Mouse (Mus musculus) testis, adult 2 months (tissue): ENCODE data around the gene Gnat1.

Experiments used
- CTCF ChIP-seq: fragments of 200-500 bp; IDR thresholded peaks from 2 replicates; pipeline ENCODE4 v1.5.1; 2012; ENCODE audit warnings: low read depth, mild to moderate bottlenecking, inconsistent platforms, low read length, moderate library complexity; ENCODE audit not compliant: control insufficient read depth, insufficient read depth, insufficient replicate concordance
- POLR2A ChIP-seq: fragments of 200-500 bp; IDR thresholded peaks from 2 replicates; pipeline ENCODE4 v1.6.1; 2012; ENCODE audit warnings: low read depth, mild to moderate bottlenecking, inconsistent platforms, low read length, moderate library complexity; ENCODE audit not compliant: control insufficient read depth

DNA sequence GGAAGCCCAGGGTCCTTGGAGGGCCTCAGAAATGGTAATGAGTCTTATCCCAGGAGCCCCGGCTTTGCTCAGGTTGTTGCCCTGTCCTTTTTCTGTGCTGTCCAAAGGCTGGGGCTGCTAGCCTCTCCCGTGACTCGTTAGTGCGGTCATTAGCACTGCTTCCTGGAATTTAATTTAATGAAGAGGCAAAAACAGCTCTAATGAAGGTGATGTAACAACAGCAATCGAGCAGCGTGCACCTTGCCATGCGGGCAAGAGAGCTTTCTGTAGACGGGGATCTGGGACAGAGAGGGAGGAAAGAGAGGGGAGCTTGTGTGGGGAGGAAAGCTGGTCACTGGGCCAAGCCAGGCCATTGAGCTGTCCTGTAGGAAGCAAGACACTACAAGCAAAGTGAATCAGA lies 37.8 kb downstream of the Gnat1 start:
- no peak for TF ChIP-seq CTCF
- no peak for TF ChIP-seq POLR2A
